Comparison of ENCODE assay signal across 10 mouse cellular contexts in the genomic region with DNA sequence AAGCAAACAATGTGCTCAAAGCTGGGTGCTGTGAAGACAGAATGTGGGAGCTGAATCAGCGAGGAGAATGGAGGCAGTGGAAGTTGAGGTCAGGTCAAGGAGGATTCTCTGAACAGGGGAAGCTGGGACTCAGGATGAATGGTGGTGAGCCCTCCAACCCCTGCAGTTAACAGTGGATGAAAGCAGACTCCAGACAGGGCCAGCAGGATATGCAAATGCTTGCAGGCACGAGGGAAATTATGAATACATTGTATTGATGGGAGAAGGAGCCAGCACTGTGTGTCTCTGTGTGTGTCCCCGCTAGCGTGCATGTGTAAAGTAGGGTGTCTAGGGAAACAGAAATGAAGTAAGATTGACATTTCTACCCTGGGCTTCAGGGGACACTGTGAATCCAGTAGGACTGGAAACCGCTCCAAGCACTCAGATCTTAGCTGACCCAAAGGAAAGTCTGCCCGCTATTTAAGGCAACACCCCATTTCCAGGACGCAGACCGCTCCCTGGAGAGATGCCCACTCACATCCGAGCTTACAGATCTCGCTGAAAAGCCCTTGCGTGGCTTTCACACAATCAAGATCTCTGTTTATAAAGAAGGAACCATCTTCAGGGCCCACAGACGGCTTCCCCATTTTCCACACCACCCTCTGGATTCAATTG.
A peak's percentile ranks its signal among the peaks of the same experiment; 100 is the strongest.
DNase-seq lines count a peak whose midpoint lies in the region; ATAC-seq and TF ChIP-seq lines count a peak whose summit lies in the region.
"Had no signal": no experiment of that assay in that cellular context is flagged by ENCODE, and none has a peak within 500 bp of the region (broad histone marks: within the 10 kb centered on the region; RNA-seq: fewer than 3 reads in every experiment).

No protein-coding gene starts in this region.

- WGBS in forebrain, embryonic 14.5 days, result 71% methylated on average over 12 of the region's 12 CpGs

- peak overlapping the region; percentile 1 for H3K4me3 ChIP-seq in megakaryocyte, embryonic 14.5 days (replicated peaks)
- H3K4me3 ChIP-seq in forebrain, embryonic 14.5 days (ENCODE audit: low read depth, low read length), result no peak overlapping the region
- H3K4me3 ChIP-seq in layer of hippocampus, adult 2 months, result peak overlapping the region; percentile 11; the same call in 1 of the 2 replicates

- peaks cover 21% of the 10 kb centered on the region for H3K27me3 ChIP-seq in megakaryocyte, embryonic 14.5 days (replicated peaks)
- H3K27me3 ChIP-seq in forebrain, embryonic 14.5 days (replicated peaks; ENCODE audit: control insufficient read depth, insufficient read depth, low read length), result no peaks in the 10 kb centered on the region
- H3K27me3 ChIP-seq: Patski had no signal

- H3K9ac ChIP-seq in forebrain, embryonic 14.5 days (ENCODE audit: low read length), result no peak overlapping the region

- peak; percentile 17 for DNase-seq in forebrain, embryonic 14.5 days (ENCODE audit: low spot score)
- no peak for DNase-seq in layer of hippocampus, adult 2 months (ENCODE audit: low spot score in 2 of 2)
- peak; percentile 40 for DNase-seq in retina, postnatal 1 day
- DNase-seq in ovary, postnatal 36 days (ENCODE audit: low spot score), result no peak
- no peak for DNase-seq in urinary bladder, adult 18-20 months (ENCODE audit: low spot score in 2 of 2)
- DNase-seq: right cerebral cortex, postnatal 14 days had no signal

- peaks cover 33% of the 10 kb centered on the region for H3K4me1 ChIP-seq in megakaryocyte, embryonic 14.5 days
- peaks cover 7% of the 10 kb centered on the region; the same call in 1 of the 2 replicates for H3K4me1 ChIP-seq in forebrain, embryonic 14.5 days (ENCODE audit: control insufficient read depth, insufficient read depth, low read length)

- no peak overlapping the region for H3K4me2 ChIP-seq in forebrain, embryonic 14.5 days (ENCODE audit: low read length)

- no peak for TF ChIP-seq CTCF in layer of hippocampus, adult 2 months (conservative IDR thresholded peaks at IDR 0.05)

- no peaks in the 10 kb centered on the region for H3K36me3 ChIP-seq in megakaryocyte, embryonic 14.5 days (replicated peaks; ENCODE audit: low read length)
- no peaks in the 10 kb centered on the region for H3K36me3 ChIP-seq in forebrain, embryonic 14.5 days (ENCODE audit: control insufficient read depth, insufficient read depth, low read length)

- H3K9me3 ChIP-seq in megakaryocyte, embryonic 14.5 days, result no peaks in the 10 kb centered on the region
- H3K9me3 ChIP-seq in forebrain, embryonic 14.5 days (replicated peaks; ENCODE audit: control insufficient read depth, low read length), result no peaks in the 10 kb centered on the region

- H3K27ac ChIP-seq in forebrain, embryonic 14.5 days (ENCODE audit: low read depth, low read length), result no peak overlapping the region
- peak overlapping the region; percentile 43; the same call in 1 of the 2 replicates for H3K27ac ChIP-seq in layer of hippocampus, adult 2 months

- no peak for ATAC-seq in megakaryocyte, adult 5-6 weeks (ENCODE audit: poor library complexity, severe bottlenecking)
- peak; percentile 62 for ATAC-seq in forebrain, embryonic 14.5 days
- ATAC-seq in activated CD4-positive, CD25-positive, alpha-beta regulatory T cell, adult 4 months, result no peak
- ATAC-seq: Patski had no signal

Comparison
In these comparisons a context has a peak if more than half of its experiments do, and no peak if none do; other contexts are left out.
1. DNase-seq: peak in forebrain, embryonic 14.5 days (single experiment) and retina, postnatal 1 day (single experiment); none in layer of hippocampus, adult 2 months (0 of 2), ovary, postnatal 36 days (single experiment) and urinary bladder, adult 18-20 months (0 of 2).